ENCODE assay signal across 9 mouse cellular contexts in genomic region chr5:137512847-137513794, GRCm38 (mm10). TPM values are rescaled to one million over a fixed set of nuclear protein-coding genes. Genes with fewer than 3 reads are reported as not detected.
DNase-seq lines count a peak whose midpoint lies in the region; ATAC-seq and TF ChIP-seq lines count a peak whose summit lies in the region.
"Had no signal": no experiment of that assay in that cellular context is flagged by ENCODE, and none has a peak within 500 bp of the region (broad histone marks: within the 10 kb centered on the region; RNA-seq: fewer than 3 reads in every experiment).

No protein-coding gene starts in this region.

- peak; percentile 39; the same call in 1 of the 2 replicates for ATAC-seq in forebrain, embryonic 11.5 days (replicated peaks; ENCODE audit: low FRiP score)
- no peak for ATAC-seq in liver, embryonic 14.5 days (ENCODE audit: insufficient read depth)

- no peak for TF ChIP-seq EP300 in liver, embryonic 14.5 days (IDR thresholded peaks at IDR 0.05; ENCODE audit: low read depth)

- intact Hi-C loops in left cerebral cortex, postnatal 4 days (cut with DNase I): no loop called here
- intact Hi-C loops in left cerebral cortex, postnatal 25 days (cut with DNase I): loop anchor here (5.0 kb wide), 2 partner anchors 69 to 134 kb away; partner anchors contain the start of gene Irs3
- intact Hi-C loops in left cerebral cortex, postnatal 36 days (cut with DNase I): no loop called here

- 81% methylated on average over 11 of the region's 11 CpGs for WGBS in forebrain, embryonic 11.5 days
- 75% methylated on average over 11 of the region's 11 CpGs for WGBS in liver, embryonic 14.5 days (ENCODE audit: insufficient replicate concordance)

- no peak overlapping the region for H3K27ac ChIP-seq in bone marrow macrophage, adult 2 months (ENCODE audit: insufficient read depth, low read depth, low read length)
- H3K27ac ChIP-seq in forebrain, embryonic 11.5 days (ENCODE audit: low read depth, low read length): no peak overlapping the region
- H3K27ac ChIP-seq in liver, embryonic 14.5 days: no peak overlapping the region

- DNase-seq in left cerebral cortex, postnatal 4 days: peak; percentile 64
- no peak for DNase-seq in left cerebral cortex, postnatal 25 days (ENCODE audit: low spot score in 2 of 2)
- DNase-seq in forebrain, embryonic 11.5 days (ENCODE audit: low spot score): peak; percentile 74
- no peak for DNase-seq in liver, embryonic 14.5 days (ENCODE audit: low read depth in 3 of 3, low spot score in 3 of 3)
- DNase-seq in splenic B cell, adult 2 months (ENCODE audit: low read depth, low spot score): peak; percentile 39
- DNase-seq in left cerebral cortex, postnatal 36 days (ENCODE audit: low spot score in 2 of 2): no peak
- no peak for DNase-seq in gastrocnemius, adult 8-10 months (ENCODE audit: low spot score in 2 of 2)

- H3K4me3 ChIP-seq in bone marrow macrophage, adult 2 months (ENCODE audit: insufficient read depth, low read length): no peak overlapping the region
- no peak overlapping the region for H3K4me3 ChIP-seq in forebrain, embryonic 11.5 days (ENCODE audit: low read depth, low read length)
- H3K4me3 ChIP-seq in liver, embryonic 14.5 days (ENCODE audit: insufficient read depth in 1 of 2, low read depth in 2 of 2, low read length in 2 of 2): no peak overlapping the region
- H3K4me3 ChIP-seq: myocyte had no signal

- no peaks in the 10 kb centered on the region for H3K27me3 ChIP-seq in forebrain, embryonic 11.5 days (ENCODE audit: control insufficient read depth, insufficient read depth, low read length)
- no peaks in the 10 kb centered on the region for H3K27me3 ChIP-seq in liver, embryonic 14.5 days (ENCODE audit: control insufficient read depth, insufficient read depth, low read length)
- no peaks in the 10 kb centered on the region for H3K27me3 ChIP-seq in splenic B cell, adult 2 months (ENCODE audit: control insufficient read depth, insufficient read depth, low read length, poor library complexity, severe bottlenecking)

- no peak overlapping the region for H3K9ac ChIP-seq in forebrain, embryonic 11.5 days (ENCODE audit: low read length)
- no peak overlapping the region for H3K9ac ChIP-seq in liver, embryonic 14.5 days (replicated peaks)

- H3K9me3 ChIP-seq in forebrain, embryonic 11.5 days (ENCODE audit: control insufficient read depth, low read length): no peaks in the 10 kb centered on the region
- H3K9me3 ChIP-seq in liver, embryonic 14.5 days (ENCODE audit: control insufficient read depth, low read length): no peaks in the 10 kb centered on the region

- H3K4me1 ChIP-seq in bone marrow macrophage, adult 2 months (ENCODE audit: control insufficient read depth, insufficient read depth, low read length): peaks cover 14% of the 10 kb centered on the region
- peaks cover 4% of the 10 kb centered on the region; the same call in 1 of the 2 replicates for H3K4me1 ChIP-seq in forebrain, embryonic 11.5 days (replicated peaks; ENCODE audit: control insufficient read depth, insufficient read depth, low read length)
- peaks cover 6 to 7% of the 10 kb centered on the region in 2 experiments; a peak in 3 of 4 replicates for H3K4me1 ChIP-seq in liver, embryonic 14.5 days (replicated peaks; ENCODE audit: control insufficient read depth in 2 of 2, insufficient read depth in 2 of 2, low read length in 1 of 2)

- no peaks in the 10 kb centered on the region for H3K36me3 ChIP-seq in forebrain, embryonic 11.5 days (ENCODE audit: control insufficient read depth, insufficient read depth, low read length)
- no peaks in the 10 kb centered on the region for H3K36me3 ChIP-seq in liver, embryonic 14.5 days (replicated peaks; ENCODE audit: control insufficient read depth, insufficient read depth, low read depth)
- H3K36me3 ChIP-seq in splenic B cell, adult 2 months (ENCODE audit: control insufficient read depth, insufficient read depth, low read length, poor library complexity, severe bottlenecking): no peaks in the 10 kb centered on the region

- TF ChIP-seq CTCF in bone marrow macrophage, adult 2 months (IDR thresholded peaks at IDR 0.05; ENCODE audit: low read depth, low read length): peak; percentile 63
- peak; percentile 77 for TF ChIP-seq CTCF in liver, embryonic 14.5 days (IDR thresholded peaks at IDR 0.05; ENCODE audit: low read depth)

- no peak for TF ChIP-seq POLR2A in bone marrow macrophage, adult 2 months (IDR thresholded peaks at IDR 0.05; ENCODE audit: borderline replicate concordance, low read depth, low read length)

- H3K4me2 ChIP-seq in forebrain, embryonic 11.5 days (ENCODE audit: low read depth, low read length, severe bottlenecking): 0 out of 2 replicates have a peak overlapping the region, but pooled peaks have one; percentile 11
- no peak overlapping the region for H3K4me2 ChIP-seq in liver, embryonic 14.5 days (ENCODE audit: low read depth)

RNA-seq across cellular contexts. Expression of gene Gigyf1, which starts 5.2 kb away (rescaled TPM):
- total RNA-seq in left cerebral cortex, postnatal 4 days (2021): 10 to 100 TPM; 56.5 to 63.6 TPM
- total RNA-seq in left cerebral cortex, postnatal 25 days (2021): 10 to 100 TPM; 39.9 to 48.6 TPM
- 42.0 and 48.3 TPM in 2 replicates for polyA plus RNA-seq in bone marrow macrophage, adult 2 months (2012; ENCODE audit: insufficient read depth, insufficient read length, missing spikeins)
- polyA plus RNA-seq in forebrain, embryonic 11.5 days (2014; fragmentation: Nextera tagmentation; extraction: Ambion mirVana): 14.0 and 14.9 TPM in 2 replicates
- polyA plus RNA-seq in liver, embryonic 14.5 days (2012; rRNA removed): 4.6 and 5.7 TPM in 2 replicates
- 2.1 and 2.8 TPM in 2 replicates for polyA plus RNA-seq in liver, embryonic 14.5 days (2014; fragmentation: Nextera tagmentation; extraction: Ambion mirVana)
- total RNA-seq in left cerebral cortex, postnatal 36 days (2021): 10 to 100 TPM; 43.8 to 63.2 TPM
- total RNA-seq in gastrocnemius, adult 8-10 months (2022): 10 to 100 TPM; 21.2 to 25.5 (median 22.6) TPM

RNA-seq across cellular contexts. Expression of gene Pop7, which starts 10.8 kb away (rescaled TPM):
- total RNA-seq in left cerebral cortex, postnatal 4 days (2021): 10 to 100 TPM; 33.7 to 37.6 TPM
- 10 to 100 TPM; 30.2 to 37.0 TPM for total RNA-seq in left cerebral cortex, postnatal 25 days (2021)
- polyA plus RNA-seq in bone marrow macrophage, adult 2 months (2012; ENCODE audit: insufficient read depth, insufficient read length, missing spikeins): 15.8 and 17.4 TPM in 2 replicates
- polyA plus RNA-seq in forebrain, embryonic 11.5 days (2014; fragmentation: Nextera tagmentation; extraction: Ambion mirVana): 55.9 and 62.4 TPM in 2 replicates
- 25.3 and 29.2 TPM in 2 replicates for polyA plus RNA-seq in liver, embryonic 14.5 days (2012; rRNA removed)
- 34.6 and 36.5 TPM in 2 replicates for polyA plus RNA-seq in liver, embryonic 14.5 days (2014; fragmentation: Nextera tagmentation; extraction: Ambion mirVana)
- 10 to 100 TPM; 33.6 to 36.1 TPM for total RNA-seq in left cerebral cortex, postnatal 36 days (2021)
- 10 to 100 TPM; 10.5 to 11.7 (median 11.2) TPM for total RNA-seq in gastrocnemius, adult 8-10 months (2022)

RNA-seq across cellular contexts. Expression of gene Epo, which starts 19.9 kb away (rescaled TPM):
- not detected for total RNA-seq in left cerebral cortex, postnatal 4 days (2021)
- total RNA-seq in left cerebral cortex, postnatal 25 days (2021): not detected
- not detected in 2 replicates for polyA plus RNA-seq in bone marrow macrophage, adult 2 months (2012; ENCODE audit: insufficient read depth, insufficient read length, missing spikeins)
- polyA plus RNA-seq in forebrain, embryonic 11.5 days (2014; fragmentation: Nextera tagmentation; extraction: Ambion mirVana): 0.40 and 0.84 TPM in 2 replicates
- 0.40 and 0.47 TPM in 2 replicates for polyA plus RNA-seq in liver, embryonic 14.5 days (2012; rRNA removed)
- polyA plus RNA-seq in liver, embryonic 14.5 days (2014; fragmentation: Nextera tagmentation; extraction: Ambion mirVana): 0.62 and 0.85 TPM in 2 replicates
- not detected for total RNA-seq in left cerebral cortex, postnatal 36 days (2021)
- not detected for total RNA-seq in gastrocnemius, adult 8-10 months (2022)
- polyA plus RNA-seq: myocyte had no signal

RNA-seq across cellular contexts. Expression of gene Gnb2, which starts 20.2 kb away (rescaled TPM):
- total RNA-seq in left cerebral cortex, postnatal 4 days (2021): 1,000 to 10,000 TPM; 1,140 to 1,206 TPM
- total RNA-seq in left cerebral cortex, postnatal 25 days (2021): 100 to 1,000 TPM; 662 to 684 TPM
- polyA plus RNA-seq in bone marrow macrophage, adult 2 months (2012; ENCODE audit: insufficient read depth, insufficient read length, missing spikeins): 547 and 604 TPM in 2 replicates
- 410 and 508 TPM in 2 replicates for polyA plus RNA-seq in forebrain, embryonic 11.5 days (2014; fragmentation: Nextera tagmentation; extraction: Ambion mirVana)
- 211 and 215 TPM in 2 replicates for polyA plus RNA-seq in liver, embryonic 14.5 days (2012; rRNA removed)
- polyA plus RNA-seq in liver, embryonic 14.5 days (2014; fragmentation: Nextera tagmentation; extraction: Ambion mirVana): 151 and 157 TPM in 2 replicates
- 100 to 1,000 TPM; 582 to 667 TPM for total RNA-seq in left cerebral cortex, postnatal 36 days (2021)
- total RNA-seq in gastrocnemius, adult 8-10 months (2022): 100 to 1,000 TPM; 118 to 137 (median 128) TPM

RNA-seq across cellular contexts. Expression of gene Zan, which starts 36.3 kb away (rescaled TPM):
- under 1 TPM; 0.30 to 0.74 TPM for total RNA-seq in left cerebral cortex, postnatal 4 days (2021)
- total RNA-seq in left cerebral cortex, postnatal 25 days (2021): under 1 TPM; 0.16 to 0.32 TPM
- polyA plus RNA-seq in bone marrow macrophage, adult 2 months (2012; ENCODE audit: insufficient read depth, insufficient read length, missing spikeins): not detected in 2 replicates
- 0.11 and 0.15 TPM in 2 replicates for polyA plus RNA-seq in forebrain, embryonic 11.5 days (2014; fragmentation: Nextera tagmentation; extraction: Ambion mirVana)
- polyA plus RNA-seq in liver, embryonic 14.5 days (2012; rRNA removed): 0.19 and 0.22 TPM in 2 replicates
- 0.06 and 0.13 TPM in 2 replicates for polyA plus RNA-seq in liver, embryonic 14.5 days (2014; fragmentation: Nextera tagmentation; extraction: Ambion mirVana)
- total RNA-seq in left cerebral cortex, postnatal 36 days (2021): under 1 TPM; 0.37 to 0.39 TPM
- total RNA-seq in gastrocnemius, adult 8-10 months (2022): under 1 TPM in 2 of 4 experiments, not detected in 2; 0.02 to 0.54 TPM

Comparison
In these comparisons a context has a peak if more than half of its experiments do, and no peak if none do; other contexts are left out.
1. DNase-seq: peak in left cerebral cortex, postnatal 4 days (single experiment), forebrain, embryonic 11.5 days (single experiment) and splenic B cell, adult 2 months (single experiment); none in left cerebral cortex, postnatal 25 days (0 of 2), liver, embryonic 14.5 days (0 of 3), left cerebral cortex, postnatal 36 days (0 of 2) and gastrocnemius, adult 8-10 months (0 of 2).